Mouse (Mus musculus) small intestine, adult 2 months (tissue): ENCODE data around the gene Cracr2a.

Experiments used
- CTCF ChIP-seq: fragments of 200-500 bp; IDR thresholded peaks from 2 replicates; pipeline ENCODE4 v1.5.1; 2012; ENCODE audit warnings: low read depth, mild to moderate bottlenecking, control low read depth, inconsistent platforms, low read length, moderate library complexity, mixed read lengths; ENCODE audit not compliant: insufficient replicate concordance, insufficient read length; ENCODE audit errors: extremely low read depth
- POLR2A ChIP-seq: fragments of 200-500 bp; IDR thresholded peaks from 2 replicates; pipeline ENCODE4 v1.6.1; 2012; ENCODE audit warnings: low read depth, mild to moderate bottlenecking, control low read depth, inconsistent platforms, low read length, moderate library complexity

DNA sequence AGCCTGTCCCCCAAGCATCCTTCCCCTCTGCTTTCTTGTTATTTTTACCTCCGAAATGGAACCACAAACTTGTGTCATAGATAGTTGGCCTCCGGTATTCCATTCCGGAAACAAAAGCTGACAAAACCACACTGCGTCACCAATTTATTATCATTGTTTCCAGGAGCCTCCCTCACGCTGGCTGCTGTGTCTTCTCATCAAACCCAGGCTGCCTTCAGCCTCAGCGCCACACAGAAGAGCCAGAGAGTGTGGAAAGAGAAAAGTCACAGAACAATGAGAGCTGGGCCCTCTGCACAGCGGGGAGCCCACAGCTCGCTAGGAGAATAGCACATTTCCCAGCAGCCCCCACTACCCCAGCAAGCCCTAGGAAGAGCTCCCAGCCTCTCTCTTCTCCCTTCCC, 162.0 kb downstream of the Cracr2a start:
- no peak for TF ChIP-seq POLR2A
- TF ChIP-seq CTCF = no peak
